Mouse (Mus musculus) lung, postnatal 25 days (tissue): ENCODE measurements around the gene Hoxd1.

Experiments
- DNase-seq: peaks from one replicate; pipeline ENCODE4 v3.0.0; 2022; ENCODE audit warnings: low spot score

The Hoxd1 gene

DNA sequence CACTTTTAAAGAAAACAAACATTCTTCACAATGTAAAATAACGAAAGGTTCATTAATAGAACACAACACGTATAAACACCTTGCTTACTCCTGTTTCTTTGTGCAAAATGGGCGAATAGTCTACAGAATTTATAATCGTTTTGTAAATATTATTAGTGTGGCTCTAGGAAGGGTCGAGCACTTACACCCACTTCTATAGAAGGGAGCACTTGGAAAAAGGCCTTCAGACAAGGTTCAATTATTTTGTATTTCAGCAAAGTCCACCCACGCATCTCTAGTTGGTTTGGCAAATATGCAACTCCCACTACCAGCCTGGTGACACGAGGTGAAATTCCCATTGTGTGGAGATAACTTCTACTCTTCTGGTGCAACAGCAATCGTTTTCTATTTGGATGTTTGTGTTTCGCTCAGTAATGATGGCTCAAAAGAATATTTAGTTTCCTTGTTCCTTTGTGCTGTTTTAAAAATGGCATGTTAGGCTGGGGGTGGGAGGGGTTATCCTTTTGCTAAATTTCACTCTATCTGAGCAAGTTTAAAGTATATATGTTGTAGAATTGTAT lies 14.3 kb upstream of the Hoxd1 start:
- DNase-seq = no peak

DNA sequence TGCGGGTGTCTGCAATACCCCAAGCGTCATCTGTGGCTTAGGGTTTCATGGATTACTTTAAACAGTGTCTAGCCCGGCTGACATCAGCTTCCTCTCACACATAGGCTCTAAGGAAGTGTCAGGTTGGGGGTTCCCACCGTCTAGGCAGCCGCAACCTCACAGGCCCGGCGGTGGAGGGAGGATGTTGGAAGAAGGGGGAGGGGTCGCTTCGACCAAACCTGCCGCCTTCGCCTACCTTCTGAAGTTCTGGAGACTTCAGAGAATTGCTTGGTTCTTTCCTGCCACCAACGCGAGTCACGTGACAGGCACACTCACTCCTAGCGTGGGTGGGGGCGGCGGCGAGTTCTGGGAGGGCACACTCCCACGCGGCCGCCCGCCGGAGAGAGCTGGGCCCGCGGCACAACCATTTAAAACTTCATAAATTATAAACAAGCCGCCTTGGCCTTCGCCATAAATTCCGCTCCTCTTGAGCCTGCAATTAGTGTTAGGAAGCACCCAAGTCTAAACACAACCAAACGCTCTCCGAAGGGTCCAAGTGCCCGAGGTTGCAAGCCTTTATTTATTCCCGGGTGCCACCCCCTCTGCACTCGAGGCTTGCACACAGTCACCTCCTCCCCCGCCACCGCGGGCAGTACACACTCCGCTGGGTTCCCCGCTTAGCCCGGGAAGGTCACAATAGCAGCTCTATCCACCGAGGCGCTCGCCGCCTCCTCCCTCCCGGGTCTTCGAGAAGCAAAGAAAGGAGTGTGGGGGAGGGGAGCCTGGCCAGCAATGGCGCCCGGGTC lies 13.3 kb upstream of the Hoxd1 start:
- no peak for DNase-seq

DNA sequence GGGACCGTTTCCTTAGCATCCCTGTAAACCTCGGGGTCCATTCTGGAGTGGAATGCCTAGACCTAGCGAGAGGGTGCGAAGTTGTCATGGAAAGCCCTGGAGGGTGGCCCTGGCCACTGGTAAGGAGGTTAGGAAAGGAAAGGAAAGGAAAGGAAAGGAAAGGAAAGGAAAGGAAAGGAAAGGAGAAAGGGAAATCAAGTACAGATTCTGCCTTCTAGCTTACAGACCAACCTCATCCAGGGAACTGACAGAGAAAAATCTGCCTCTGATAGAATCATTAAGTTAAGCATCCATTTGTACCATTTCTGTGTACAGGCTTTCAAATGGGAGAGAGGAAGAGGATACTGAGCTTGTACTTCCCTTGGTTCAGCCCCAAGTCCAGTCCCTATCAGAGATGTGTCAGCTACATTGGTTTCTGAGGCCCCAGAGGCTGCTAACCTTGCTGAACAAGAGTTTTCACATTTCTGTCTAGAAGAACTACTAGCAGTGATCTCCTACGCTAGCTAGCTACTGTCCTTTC lies 12.0 kb upstream of the Hoxd1 start:
- no peak for DNase-seq

DNA sequence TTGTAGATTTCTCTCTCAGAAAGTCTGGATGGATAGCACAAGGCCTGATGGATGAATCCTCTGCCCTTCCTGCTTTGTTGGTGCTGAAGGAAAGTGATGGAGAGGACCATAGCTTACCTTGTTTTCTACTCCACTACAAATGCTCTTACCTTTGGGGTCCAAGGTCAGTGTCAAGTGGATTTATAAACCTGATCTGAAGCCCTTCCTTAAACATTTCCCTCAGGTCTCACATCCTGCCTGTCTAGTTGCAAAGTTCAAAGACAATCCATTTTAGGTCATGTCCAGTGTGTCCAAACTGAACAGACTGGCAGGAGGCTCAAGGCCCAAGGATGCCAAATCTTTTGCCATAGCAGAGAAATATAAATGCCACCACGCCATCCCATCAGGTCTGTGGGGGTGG lies 10.9 kb upstream of the Hoxd1 start:
- no peak for DNase-seq

DNA sequence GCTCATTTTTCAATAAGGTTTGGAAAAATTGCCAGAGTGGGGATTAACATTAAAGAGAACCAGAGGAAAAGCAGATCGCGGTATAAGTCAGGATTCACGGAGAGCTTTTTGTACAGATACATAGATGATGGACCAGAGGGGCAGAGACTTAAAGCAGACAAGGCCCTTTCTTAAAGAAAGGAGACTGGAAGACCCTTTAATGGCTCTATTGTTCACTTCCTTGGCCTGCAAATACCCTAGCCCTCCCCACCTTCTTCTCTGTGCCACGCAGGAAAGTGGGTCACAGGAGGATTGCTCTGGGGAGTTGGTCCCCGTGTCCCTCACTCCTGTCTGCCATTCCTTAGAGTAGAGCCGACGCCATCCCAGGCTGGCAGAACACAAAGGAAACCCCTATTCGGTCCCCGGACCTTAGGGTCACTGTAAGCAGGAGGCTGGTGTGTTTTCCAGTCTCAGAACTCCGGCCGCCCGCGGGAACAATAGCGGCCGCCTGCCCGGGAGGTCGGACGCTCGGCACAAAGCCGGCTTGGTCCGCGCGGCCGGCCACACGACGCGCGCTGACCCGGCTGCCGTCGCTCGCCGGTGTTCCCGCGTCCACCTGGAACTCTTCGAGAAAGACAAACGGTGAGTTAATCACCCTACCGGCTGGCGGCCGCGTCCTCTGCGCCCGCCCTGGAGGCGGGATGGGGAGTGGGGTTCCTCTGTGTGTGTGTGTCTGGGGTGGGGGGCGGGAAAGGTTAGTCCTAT lies 10.2 kb upstream of the Hoxd1 start:
- no peak for DNase-seq

DNA sequence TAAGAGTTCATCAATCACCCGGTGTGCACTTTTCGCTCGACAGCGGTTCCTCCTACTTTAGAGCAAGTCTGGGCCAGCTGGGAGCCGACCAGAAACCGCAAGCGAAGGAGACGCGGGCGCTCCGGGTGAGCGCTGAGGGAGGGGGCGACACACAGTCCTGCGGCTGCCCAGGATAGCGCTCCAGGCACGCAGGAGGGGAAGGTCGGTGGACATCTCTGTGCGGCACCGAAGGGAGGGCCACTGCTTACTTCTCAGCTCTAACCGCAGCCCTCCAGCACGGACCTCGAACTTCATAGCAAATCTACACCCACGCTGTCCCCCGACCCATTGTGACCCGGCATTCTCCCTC lies 9.6 kb upstream of the Hoxd1 start:
- DNase-seq = no peak

DNA sequence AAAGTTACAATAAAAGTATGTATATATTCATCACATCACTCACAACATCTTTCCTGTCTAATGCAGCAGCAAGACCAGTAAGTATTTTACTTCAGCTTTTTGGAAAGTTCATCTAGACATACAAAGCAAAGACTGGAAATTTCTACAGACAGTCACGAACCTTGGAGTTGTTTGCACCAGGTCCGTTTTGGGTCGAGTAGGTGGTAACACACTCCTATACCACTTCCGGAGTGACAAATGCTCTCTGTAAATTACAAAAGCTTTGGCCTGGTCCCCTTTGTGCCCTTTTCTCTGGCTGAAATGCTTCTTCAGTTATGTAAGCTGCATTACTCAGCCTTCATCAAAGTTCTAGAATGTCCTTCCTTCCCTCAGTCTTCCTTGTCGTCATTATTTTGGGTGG lies 9.1 kb upstream of the Hoxd1 start:
- DNase-seq = no peak

DNA sequence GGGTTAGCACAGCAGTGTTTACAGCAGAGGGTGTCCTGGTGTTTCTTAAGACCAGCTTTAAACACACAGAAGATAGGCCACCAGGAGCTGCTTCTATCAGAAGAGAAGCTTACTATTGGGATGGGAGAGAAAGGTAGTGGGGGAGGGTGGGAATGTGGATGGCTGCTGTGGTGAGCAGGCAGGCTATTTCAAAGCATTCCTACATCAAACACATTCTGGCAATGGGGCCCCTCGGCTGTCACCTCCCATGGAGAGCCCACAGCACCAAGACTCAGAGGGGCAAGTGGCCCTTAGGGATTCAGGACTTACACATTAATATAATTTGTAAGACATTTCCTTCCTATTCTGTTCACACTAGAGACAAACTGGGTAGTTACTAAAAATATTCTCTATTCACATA lies 2.6 kb upstream of the Hoxd1 start:
- no peak for DNase-seq

DNA sequence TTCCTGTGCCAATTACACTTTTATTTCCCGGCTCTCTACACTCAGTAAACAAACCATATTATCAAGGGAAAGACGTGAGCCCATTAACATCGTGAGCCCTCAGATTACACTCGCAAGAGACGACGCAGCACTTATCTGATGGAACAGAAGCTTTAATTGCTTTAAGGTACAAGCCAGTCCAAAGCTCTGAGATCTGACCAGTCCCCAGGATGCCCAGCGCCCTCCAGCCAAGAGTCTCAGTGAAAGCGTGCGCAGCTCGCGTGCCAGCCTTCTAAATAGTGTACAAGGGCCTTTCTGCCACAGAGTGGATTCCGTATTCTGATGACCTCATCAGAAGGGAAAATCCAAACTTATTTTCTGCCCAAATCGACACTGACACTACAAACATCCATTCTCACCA lies 839 bp upstream of the Hoxd1 start:
- DNase-seq = no peak

DNA sequence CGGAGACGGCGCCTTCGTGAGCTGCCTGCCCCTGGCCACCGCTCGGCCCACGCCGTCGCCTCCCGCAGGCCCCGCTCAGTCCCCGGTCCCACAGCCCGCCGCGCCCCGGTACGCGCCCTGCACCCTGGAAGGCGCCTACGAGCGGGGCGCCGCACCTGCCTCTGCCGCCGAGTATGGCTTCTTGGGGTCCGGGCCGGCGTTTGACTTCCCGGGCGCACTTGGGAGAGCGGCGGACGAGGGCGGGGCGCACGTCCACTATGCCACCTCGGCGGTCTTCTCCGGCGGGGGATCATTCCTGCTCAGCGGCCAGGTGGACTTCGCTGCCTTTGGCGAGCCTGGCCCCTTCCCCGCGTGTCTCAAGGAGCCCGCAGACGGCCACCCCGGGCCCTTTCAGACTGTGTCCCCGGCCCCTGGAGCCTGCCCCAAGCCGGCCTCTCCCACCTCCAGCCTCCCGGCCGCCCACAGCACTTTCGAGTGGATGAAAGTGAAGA lies 510 bp downstream of the Hoxd1 start:
- no peak for DNase-seq

DNA sequence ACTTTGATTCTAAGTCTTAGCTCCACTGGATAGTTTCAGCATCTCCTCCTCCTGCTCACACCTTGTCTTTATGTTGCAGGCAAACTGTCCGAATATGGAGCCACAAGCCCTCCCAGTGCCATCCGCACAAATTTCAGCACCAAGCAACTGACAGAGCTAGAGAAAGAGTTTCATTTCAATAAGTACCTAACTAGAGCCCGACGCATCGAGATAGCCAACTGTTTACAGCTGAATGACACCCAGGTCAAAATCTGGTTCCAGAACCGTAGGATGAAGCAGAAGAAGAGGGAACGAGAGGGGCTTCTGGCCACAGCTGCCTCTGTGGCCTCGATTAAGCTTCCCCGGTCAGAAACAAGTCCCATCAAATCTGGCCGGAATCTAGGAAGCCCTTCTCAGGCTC lies 1.2 kb downstream of the Hoxd1 start:
- no peak for DNase-seq

DNA sequence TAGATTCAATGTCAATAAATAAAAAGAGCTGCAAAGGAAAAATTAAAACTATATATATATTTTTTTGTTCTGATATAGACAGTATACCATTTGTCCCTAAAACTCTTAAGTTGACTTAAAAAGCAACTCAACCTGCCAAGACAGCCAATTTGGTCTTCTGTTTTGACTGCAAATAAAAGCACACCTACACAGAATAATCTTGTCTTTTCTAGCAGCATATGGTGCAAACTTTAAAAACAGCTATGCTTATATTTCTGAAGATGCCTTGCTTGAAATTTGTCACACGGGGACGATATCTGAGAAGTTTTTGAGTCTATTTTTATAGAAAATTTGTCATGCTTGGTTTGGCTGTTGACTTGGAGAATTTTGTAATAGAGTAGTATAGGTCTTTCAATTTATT lies 11.6 kb downstream of the Hoxd1 start:
- DNase-seq = no peak

DNA sequence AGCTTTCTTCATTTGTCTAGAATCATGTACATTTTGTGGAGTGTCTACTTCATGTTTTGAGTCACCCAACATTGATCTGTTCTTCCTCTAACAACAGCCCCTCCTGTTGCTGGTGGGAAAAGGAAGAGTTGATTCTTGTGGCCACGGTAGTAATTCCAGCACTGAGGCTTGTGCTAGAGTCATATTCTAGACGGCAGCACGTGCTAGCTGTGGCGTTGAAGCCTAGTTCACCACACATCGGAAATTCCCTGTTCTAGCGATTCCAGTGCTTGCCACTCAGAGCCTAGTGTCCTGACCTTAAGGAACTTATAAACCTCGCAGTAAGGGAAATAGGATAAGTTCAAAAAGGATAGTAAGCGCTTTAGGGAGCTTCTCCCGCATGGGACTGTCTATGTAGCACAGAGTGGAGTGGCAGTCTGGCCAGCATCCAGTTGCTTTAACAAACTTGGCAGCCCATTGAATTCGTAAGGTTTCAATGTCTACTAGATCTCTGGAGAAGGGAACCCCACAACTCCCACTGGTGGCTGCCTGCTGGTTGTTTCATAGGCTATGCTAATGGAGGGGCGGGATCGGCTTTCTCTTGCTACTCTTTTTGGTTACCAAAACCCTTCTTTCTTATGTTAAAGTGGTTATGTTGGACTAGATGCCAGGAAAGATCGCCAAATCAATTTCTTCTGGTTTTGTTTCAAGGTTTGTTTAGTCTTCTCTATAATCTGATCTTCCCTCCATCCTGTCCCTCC lies 14.9 kb downstream of the Hoxd1 start:
- no peak for DNase-seq

DNA sequence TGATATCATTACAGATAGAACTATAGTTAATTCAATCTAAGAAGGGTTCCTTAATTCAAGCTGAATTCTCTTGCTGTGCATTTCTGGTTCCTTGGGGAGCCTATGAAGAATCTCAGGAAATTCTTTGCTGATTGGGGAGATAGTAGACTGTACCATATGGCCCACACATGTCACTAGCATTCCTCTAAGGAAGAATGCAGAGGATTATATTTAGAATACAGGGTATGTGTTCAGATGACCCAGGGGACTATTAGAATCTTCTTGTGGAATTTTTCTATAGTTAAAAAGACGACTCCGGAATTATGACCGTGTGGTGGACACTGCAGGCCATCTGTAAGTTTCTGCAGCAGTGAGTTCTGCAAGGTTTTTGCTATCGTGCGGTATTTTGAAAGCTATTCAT lies 18.6 kb downstream of the Hoxd1 start:
- DNase-seq = no peak

DNA sequence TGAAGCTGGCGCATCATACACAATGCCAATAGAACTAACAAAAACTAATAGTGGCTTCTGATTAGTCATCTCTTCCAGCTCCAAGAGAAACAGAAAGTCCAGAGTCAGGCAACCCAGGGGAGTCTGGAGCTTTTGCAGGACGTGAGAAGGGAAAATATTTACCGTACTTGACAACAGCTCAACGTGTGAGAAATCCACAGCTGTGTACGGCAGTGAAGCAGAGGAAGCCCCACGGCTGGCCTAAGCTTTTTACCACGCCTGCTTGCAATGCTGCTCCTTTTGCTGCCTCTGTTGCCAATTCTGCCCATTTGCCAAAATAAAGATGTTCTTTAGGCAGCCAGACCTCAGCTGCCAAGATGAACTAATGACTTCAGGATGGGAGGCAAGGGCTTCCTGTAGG lies 32.8 kb downstream of the Hoxd1 start:
- no peak for DNase-seq

DNA sequence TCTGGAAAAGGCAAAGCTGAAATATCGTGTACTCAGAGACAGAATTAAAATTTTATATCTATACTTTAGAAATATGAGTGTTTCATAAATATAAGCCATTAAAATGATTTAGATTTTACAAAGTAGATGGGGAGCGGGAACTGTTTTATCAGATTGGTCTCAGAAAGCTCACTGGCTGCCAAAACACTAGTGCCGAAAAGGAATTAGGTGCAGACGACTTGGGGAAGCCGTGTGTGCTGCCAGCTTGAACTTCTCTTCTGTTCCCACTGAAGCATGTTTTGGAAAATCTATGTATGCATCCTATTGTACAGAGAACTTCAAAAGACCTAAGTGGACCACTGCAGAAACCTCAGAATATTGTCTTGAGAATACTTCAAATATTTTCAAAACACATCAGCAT lies 45.7 kb downstream of the Hoxd1 start:
- DNase-seq = no peak
